Mouse (Mus musculus) MEL (cell line): ENCODE data around the gene Haao. TPM values are rescaled to one million over a fixed set of nuclear protein-coding genes. Genes with fewer than 3 reads are reported as not detected.

Experiments
- DNase-seq: peaks from one replicate; pipeline ENCODE4 v3.0.0; 2011; ENCODE audit warnings: low read depth, low spot score
- H3K27ac ChIP-seq: 2 replicates; pipeline ENCODE4 v1.5.1; 2012; ENCODE audit warnings: low read depth, mild to moderate bottlenecking, control low read depth, low read length, moderate library complexity; ENCODE audit not compliant: control insufficient read depth
- H3K27me3 ChIP-seq, 2 experiments: fragments of 150-350 bp in 1 of 2; sonication (generic) in 1 of 2; 2 replicates each; pipeline ENCODE4 v1.6.1; 2012; ENCODE audit warnings: low read length in 2 of 2, mild to moderate bottlenecking in 2 of 2, improper control_type of control experiment in 1 of 2, moderate library complexity in 1 of 2; ENCODE audit not compliant: insufficient read depth in 2 of 2, control insufficient read depth in 1 of 2
- H3K36me3 ChIP-seq, 2 experiments: 2 replicates each; pipeline ENCODE4 v1.6.1; 2012 to 2014; ENCODE audit warnings: low read length in 2 of 2, improper control_type of control experiment in 1 of 2, inconsistent platforms in 1 of 2, mild to moderate bottlenecking in 1 of 2; ENCODE audit not compliant: insufficient read depth in 2 of 2, control insufficient read depth in 1 of 2
- H3K4me1 ChIP-seq, 2 experiments: fragments of 150-350 bp in 1 of 2; sonication (generic) in 1 of 2; 2 replicates each; pipeline ENCODE4 v1.6.1; 2012; ENCODE audit warnings: low read length in 2 of 2, improper control_type of control experiment in 1 of 2, mild to moderate bottlenecking in 1 of 2; ENCODE audit not compliant: insufficient read depth in 2 of 2, control insufficient read depth in 1 of 2
- H3K4me3 ChIP-seq, 2 experiments: fragments of 150-350 bp in 1 of 2; sonication (generic) in 1 of 2; 2 replicates each; pipeline ENCODE4 v1.5.1; 2012; ENCODE audit warnings: low read depth in 2 of 2, low read length in 2 of 2, mild to moderate bottlenecking in 2 of 2, moderate library complexity in 2 of 2, control low read depth in 1 of 2, improper control_type of control experiment in 1 of 2; ENCODE audit not compliant: control insufficient read depth in 1 of 2, insufficient read depth in 1 of 2
- H3K79me2 ChIP-seq: 2 replicates; pipeline ENCODE4 v1.6.1; 2012; ENCODE audit warnings: mild to moderate bottlenecking, low read length, moderate library complexity; ENCODE audit not compliant: control insufficient read depth, poor library complexity, insufficient read depth
- H3K9ac ChIP-seq: 2 replicates; pipeline ENCODE4 v1.6.1; 2012; ENCODE audit warnings: low read depth, mild to moderate bottlenecking, control low read depth, low read length, moderate library complexity; ENCODE audit not compliant: control insufficient read depth, poor library complexity, severe bottlenecking
- H3K9me3 ChIP-seq: fragments of 150-350 bp; sonication (generic); replicated peaks from 2 replicates; pipeline ENCODE4 v1.6.1; 2012; ENCODE audit warnings: mild to moderate bottlenecking, low read length, improper control_type of control experiment, moderate library complexity; ENCODE audit not compliant: insufficient read depth
- CHD1 ChIP-seq: IDR thresholded peaks from 2 replicates; pipeline ENCODE4 v1.6.1; 2012; ENCODE audit warnings: low read depth, mild to moderate bottlenecking, inconsistent platforms, low read length, improper control_type of control experiment
- CTCF ChIP-seq, 3 experiments: IDR thresholded peaks in 2 of 3; conservative IDR thresholded peaks in 1 of 3; 2 replicates each; pipeline ENCODE4 v1.5.1; 2011 to 2012; ENCODE audit warnings: low read length in 3 of 3, low read depth in 2 of 3, mild to moderate bottlenecking in 2 of 3, improper control_type of control experiment in 1 of 3, inconsistent platforms in 1 of 3, mixed read lengths in 1 of 3, moderate library complexity in 1 of 3; ENCODE audit not compliant: control insufficient read depth in 1 of 3, insufficient read depth in 1 of 3, poor library complexity in 1 of 3, severe bottlenecking in 1 of 3
- GABPA ChIP-seq: IDR thresholded peaks from 2 replicates; pipeline ENCODE4 v1.6.1; 2012; ENCODE audit warnings: low read depth, mild to moderate bottlenecking, inconsistent platforms, low read length, improper control_type of control experiment, moderate library complexity
- JUND ChIP-seq: IDR thresholded peaks from 2 replicates; pipeline ENCODE4 v1.6.1; 2011; ENCODE audit warnings: low read depth, mild to moderate bottlenecking, improper control_type of control experiment, low read length
- MAFK ChIP-seq: IDR thresholded peaks from 2 replicates; pipeline ENCODE4 v1.6.1; 2011; ENCODE audit warnings: low read depth, mild to moderate bottlenecking, low read length, improper control_type of control experiment, borderline replicate concordance
- MAZ ChIP-seq: IDR thresholded peaks from 2 replicates; pipeline ENCODE4 v1.6.1; 2012; ENCODE audit warnings: low read depth, mild to moderate bottlenecking, inconsistent platforms, low read length, improper control_type of control experiment
- MYB ChIP-seq: IDR thresholded peaks from 2 replicates; pipeline ENCODE4 v1.6.1; 2011; ENCODE audit warnings: mild to moderate bottlenecking, low read depth, low read length, improper control_type of control experiment
- SIN3A ChIP-seq: IDR thresholded peaks from 2 replicates; pipeline ENCODE4 v1.6.1; 2012; ENCODE audit warnings: low read length, improper control_type of control experiment, inconsistent platforms
- SMC3 ChIP-seq: IDR thresholded peaks from 2 replicates; pipeline ENCODE4 v1.6.1; 2011; ENCODE audit warnings: low read depth, low read length, improper control_type of control experiment
- TBP ChIP-seq: IDR thresholded peaks from 2 replicates; pipeline ENCODE4 v1.8.0; 2011; ENCODE audit warnings: low read depth, low read length, improper control_type of control experiment
- USF2 ChIP-seq, 2 experiments: IDR thresholded peaks; 2 replicates each; pipeline ENCODE4 v1.6.1; 2011 to 2012; ENCODE audit warnings: improper control_type of control experiment in 2 of 2, low read length in 2 of 2, borderline replicate concordance in 1 of 2, inconsistent platforms in 1 of 2, low read depth in 1 of 2, mild to moderate bottlenecking in 1 of 2; ENCODE audit not compliant: insufficient read depth in 1 of 2
- polyA plus RNA-seq, 2 experiments: library from polyadenylated mRNA; stranded (reverse) in 1 of 2; unstranded in 1 of 2; fragments of >175 nt in 1 of 2; fragments of >200 nt in 1 of 2; gene quantifications; 2 replicates each; pipeline versions ENCODE4 v1.2.1 to v1.2.4; 2012; ENCODE audit warnings: low replicate concordance in 2 of 2, low read depth in 1 of 2; ENCODE audit not compliant: insufficient read length in 2 of 2, insufficient read depth in 1 of 2, missing spikeins in 1 of 2
- total RNA-seq: library from RNA; depleted of rRNA; stranded (reverse); fragments of 300-350 nt; gene quantifications from 2 replicates; pipeline ENCODE4 v1.2.3, GENCODE M21; 2012; rRNA removed

The Haao gene
- total and polyA plus RNA-seq, 3 experiments, result 1.5 to 2.8 TPM; not detected in 1

- Histone ChIP-seq H3K79me2 (no peaks in the 10 kb centered on the region), H3K27ac (no peak overlapping the region), H3K9ac (no peak overlapping the region), H3K27me3 (no peaks in the 10 kb centered on the region), H3K9me3 (no peaks in the 10 kb centered on the region), H3K4me1 (0 out of 4 replicates have a peak, but pooled peaks cover 0 to 2% of the 10 kb centered on the region in 2 experiments), H3K4me3 (no peak overlapping the region), H3K36me3 (peaks cover 0 to 5% of the 10 kb centered on the region in 2 experiments; a peak in 3 of 4 replicates)
- no peak for TF ChIP-seq CTCF (IDR thresholded peaks at IDR 0.05 in 2 of 3, conservative IDR thresholded peaks at IDR 0.05 in 1 of 3; ENCODE audit: control insufficient read depth in 1 of 3, insufficient read depth in 1 of 3, low read depth in 2 of 3, low read length in 3 of 3, poor library complexity in 1 of 3, severe bottlenecking in 1 of 3)
- TF ChIP-seq JUND, result no peak
- no peak for TF ChIP-seq CHD1
- no peak for TF ChIP-seq MAFK
- no peak for TF ChIP-seq GABPA
- no peak for TF ChIP-seq MAZ
- no peak for TF ChIP-seq SIN3A
- TF ChIP-seq MYB, result no peak
- DNase-seq, result no peak
Measured at GRCm38 (mm10) chr17:83790158-83790557, 57.6 kb downstream of the Haao start.

GRCm38 (mm10) chr17:83786418-83786817 is 61.3 kb downstream of the Haao start:
- no peak overlapping the region for H3K9ac ChIP-seq
- no peak overlapping the region for H3K4me3 ChIP-seq
- no peaks in the 10 kb centered on the region for H3K79me2 ChIP-seq
- no peak for DNase-seq
- TF ChIP-seq CTCF (IDR thresholded peaks at IDR 0.05 in 2 of 3, conservative IDR thresholded peaks at IDR 0.05 in 1 of 3; ENCODE audit: control insufficient read depth in 1 of 3, insufficient read depth in 1 of 3, low read depth in 2 of 3, low read length in 3 of 3, poor library complexity in 1 of 3, severe bottlenecking in 1 of 3), result no peak
- no peak for TF ChIP-seq TBP
- H3K9me3 ChIP-seq, result no peaks in the 10 kb centered on the region
- H3K27ac ChIP-seq, result no peak overlapping the region
- H3K4me1 ChIP-seq, result 0 out of 4 replicates have a peak, but pooled peaks cover 0 to 2% of the 10 kb centered on the region in 2 experiments
- H3K36me3 ChIP-seq, result peaks cover 0 to 3% of the 10 kb centered on the region in 2 experiments; a peak in 2 of 4 replicates
- no peaks in the 10 kb centered on the region for H3K27me3 ChIP-seq

DNA sequence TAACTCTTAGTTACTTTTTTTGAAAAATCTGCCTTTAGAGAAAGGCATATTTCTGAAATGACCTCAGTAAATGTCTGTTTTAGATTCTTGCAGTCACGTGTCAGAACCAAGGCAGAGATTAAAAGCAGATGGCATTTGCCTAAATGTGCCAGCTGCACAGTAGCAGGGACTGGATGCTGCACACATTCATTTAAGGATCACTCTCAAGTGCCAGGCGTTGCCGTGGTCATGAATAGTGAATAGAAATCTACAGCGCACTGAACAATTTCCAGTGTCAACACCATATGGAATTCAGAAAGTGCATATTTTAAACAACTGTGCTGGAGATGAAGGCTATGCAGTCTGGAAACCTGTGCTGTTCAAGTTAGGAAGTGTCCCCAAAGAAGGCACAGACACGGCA is 65.0 kb downstream of the Haao start:
- H3K4me3 ChIP-seq, result no peak overlapping the region
- H3K9me3 ChIP-seq, result no peaks in the 10 kb centered on the region
- no peaks in the 10 kb centered on the region for H3K27me3 ChIP-seq
- DNase-seq, result no peak
- H3K36me3 ChIP-seq, result peaks cover 0 to 18% of the 10 kb centered on the region in 2 experiments; a peak in 2 of 4 replicates
- no peak overlapping the region for H3K27ac ChIP-seq
- peaks cover 6 to 16% of the 10 kb centered on the region in 2 experiments for H3K4me1 ChIP-seq
- no peak overlapping the region for H3K9ac ChIP-seq
- no peak for TF ChIP-seq USF2 (IDR thresholded peaks at IDR 0.05; ENCODE audit: borderline replicate concordance in 1 of 2, insufficient read depth in 1 of 2, low read depth in 1 of 2, low read length in 2 of 2)
- no peak for TF ChIP-seq SMC3
- TF ChIP-seq MYB, result no peak
- TF ChIP-seq, all 39 proteins: peak for 0
- H3K79me2 ChIP-seq, result no peaks in the 10 kb centered on the region

Other genes starting within 250 kb of the Haao start
- gene Kcng3, start 216.1 kb downstream of the Haao start, total RNA-seq, result not detected in 2 replicates
- not detected for gene Kcng3, start 216.1 kb downstream of the Haao start, polyA plus RNA-seq
- gene Mta3, start 141.8 kb downstream of the Haao start, total RNA-seq, result 25.1 and 28.8 TPM in 2 replicates
- gene Mta3, start 141.8 kb downstream of the Haao start, polyA plus RNA-seq, result 10 to 100 TPM in 1 of 2 experiments, not detected in 1; 58.2 TPM